Mouse (Mus musculus) forebrain, embryonic 14.5 days (tissue): Measurements from ENCODE around the gene Gm3854. TPM values are rescaled to one million over a fixed set of nuclear protein-coding genes. Genes with fewer than 3 reads are reported as not detected.
"Not testable (repeated sequence)": the region's sequence is repeated elsewhere in the genome, so short reads cannot be mapped to it uniquely, and the experiment has no call there.

ENCODE experiments used
- ATAC-seq: fragments of 200-750 bp; cut with Nextera tagmentation; 2 replicates; pipeline ENCODE4 v1.8.0; 2017; ENCODE audit warnings: mild to moderate bottlenecking, moderate library complexity
- DNase-seq: peaks from one replicate; pipeline ENCODE4 v3.0.0-alpha.2; 2015; ENCODE audit warnings: low spot score
- H3K27ac ChIP-seq: fragments of 300-500 bp; sonication (generic); 2 replicates; pipeline ENCODE4 v1.5.1; 2014; ENCODE audit warnings: low read depth, mild to moderate bottlenecking, control low read depth, low read length, moderate library complexity
- H3K27me3 ChIP-seq: fragments of 300-500 bp; sonication (generic); replicated peaks from 2 replicates; pipeline ENCODE4 v1.6.1; 2014; ENCODE audit warnings: low read length, control low read depth, mixed read lengths; ENCODE audit not compliant: control insufficient read depth, insufficient read depth
- H3K36me3 ChIP-seq: fragments of 300-500 bp; sonication (generic); 2 replicates; pipeline ENCODE4 v1.6.1; 2014; ENCODE audit warnings: low read length, control low read depth; ENCODE audit not compliant: control insufficient read depth, insufficient read depth
- H3K4me1 ChIP-seq: fragments of 300-500 bp; sonication (generic); 2 replicates; pipeline ENCODE4 v1.6.1; 2014; ENCODE audit warnings: antibody characterized with exemption, low read length, control low read depth; ENCODE audit not compliant: control insufficient read depth, insufficient read depth
- H3K4me2 ChIP-seq: fragments of 300-500 bp; sonication (generic); 2 replicates; pipeline ENCODE4 v1.6.1; 2014; ENCODE audit warnings: mild to moderate bottlenecking, control low read depth, low read length
- H3K4me3 ChIP-seq: fragments of 300-500 bp; sonication (generic); 2 replicates; pipeline ENCODE4 v1.5.1; 2014; ENCODE audit warnings: low read depth, low read length, control low read depth
- H3K9ac ChIP-seq: fragments of 300-500 bp; sonication (generic); 2 replicates; pipeline ENCODE4 v1.6.1; 2014; ENCODE audit warnings: mild to moderate bottlenecking, low read length, control low read depth, moderate library complexity
- H3K9me3 ChIP-seq: fragments of 300-500 bp; sonication (generic); replicated peaks from 2 replicates; pipeline ENCODE4 v1.6.1; 2016; ENCODE audit warnings: low read length, control low read depth, mixed read lengths; ENCODE audit not compliant: control insufficient read depth
- WGBS: fragments of 180-500 bp; shearing (Covaris S2); extraction: QIAGEN DNeasy Blood & Tissue Kit; methylation state at CpG from one replicate; pipeline ENCODE4 v1.1.7; 2014; 5-methylcytosine and 5-hydroxymethylcytosine counted together
- polyA plus RNA-seq: library from polyadenylated mRNA; unstranded; fragments of >200 nt; fragmentation: Nextera tagmentation; extraction: Ambion mirVana; gene quantifications from 2 replicates; pipeline ENCODE4 v1.2.1, GENCODE M21; 2014

The Gm3854 gene
- polyA plus RNA-seq, 1 experiment from 2014 or later = 1.7 TPM

DNA sequence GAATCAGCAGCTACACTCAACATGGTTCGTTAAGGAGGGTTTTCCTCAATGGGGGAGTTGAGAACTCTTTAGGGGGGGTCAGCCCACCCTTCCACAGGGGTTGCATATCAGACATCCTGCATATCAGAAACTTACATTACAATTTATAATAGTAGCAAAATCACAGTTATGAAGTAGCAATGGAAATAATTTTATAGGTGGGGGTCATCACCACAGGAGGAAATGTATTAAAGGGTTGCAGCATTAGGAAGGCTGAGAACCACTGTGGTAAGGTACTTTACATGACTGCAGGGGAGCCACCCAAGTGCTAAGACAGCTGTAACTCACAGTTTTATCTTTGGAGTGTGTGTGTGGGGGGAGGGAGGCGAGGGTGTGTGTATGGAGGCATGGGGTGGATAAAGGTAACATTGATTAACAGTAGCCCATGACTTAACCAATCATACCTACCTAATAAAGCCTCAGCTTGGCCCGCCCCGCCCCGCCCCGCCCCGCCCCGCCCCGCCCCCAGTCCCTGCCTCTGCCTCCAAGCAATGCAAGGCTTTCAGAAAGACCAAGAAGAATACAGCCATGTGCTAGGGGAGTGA, 17.0 kb downstream of the Gm3854 start:
- WGBS = 13% methylated on average over 9 of the region's 9 CpGs
- ATAC-seq (no peak), DNase-seq (no peak)
- Histone ChIP-seq H3K4me2 (no peak overlapping the region), H3K9me3 (no peaks in the 10 kb centered on the region), H3K27ac (no peak overlapping the region), H3K36me3 (no peaks in the 10 kb centered on the region), H3K4me3 (no peak overlapping the region), H3K9ac (no peak overlapping the region), H3K4me1 (peaks cover 6% of the 10 kb centered on the region; the same call in 1 of the 2 replicates), H3K27me3 (no peaks in the 10 kb centered on the region)

DNA sequence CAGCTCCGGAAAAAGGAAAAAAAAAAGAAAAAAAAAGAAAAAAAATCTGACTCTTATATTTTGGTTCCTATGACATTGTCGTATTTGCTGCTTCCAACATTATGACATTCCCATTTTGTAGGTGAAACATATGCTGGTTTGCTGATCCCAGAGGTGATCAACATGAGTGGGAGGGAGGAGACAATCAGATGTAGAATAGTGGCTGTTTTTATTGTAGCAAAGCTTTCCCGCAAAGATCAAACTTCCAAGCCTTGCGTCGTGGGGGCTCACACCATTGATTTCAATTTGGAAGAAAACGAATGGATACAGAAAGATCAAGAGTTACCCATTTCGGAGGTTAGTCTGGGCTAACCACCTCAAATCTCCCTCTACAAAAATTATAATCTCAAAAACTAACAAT, 18.2 kb downstream of the Gm3854 start:
- Histone ChIP-seq H3K4me3 (peak overlapping the region; percentile 41), H3K36me3 (no peaks in the 10 kb centered on the region), H3K9me3 (no peaks in the 10 kb centered on the region), H3K27ac (peak overlapping the region; percentile 94), H3K4me2 (peak overlapping the region; percentile 58), H3K27me3 (no peaks in the 10 kb centered on the region), H3K4me1 (peaks cover 6% of the 10 kb centered on the region; the same call in 1 of the 2 replicates), H3K9ac (peak overlapping the region; percentile 58)
- 25% methylated on average over 7 of the region's 7 CpGs for WGBS
- ATAC-seq (no peak), DNase-seq (peak; percentile 19)

DNA sequence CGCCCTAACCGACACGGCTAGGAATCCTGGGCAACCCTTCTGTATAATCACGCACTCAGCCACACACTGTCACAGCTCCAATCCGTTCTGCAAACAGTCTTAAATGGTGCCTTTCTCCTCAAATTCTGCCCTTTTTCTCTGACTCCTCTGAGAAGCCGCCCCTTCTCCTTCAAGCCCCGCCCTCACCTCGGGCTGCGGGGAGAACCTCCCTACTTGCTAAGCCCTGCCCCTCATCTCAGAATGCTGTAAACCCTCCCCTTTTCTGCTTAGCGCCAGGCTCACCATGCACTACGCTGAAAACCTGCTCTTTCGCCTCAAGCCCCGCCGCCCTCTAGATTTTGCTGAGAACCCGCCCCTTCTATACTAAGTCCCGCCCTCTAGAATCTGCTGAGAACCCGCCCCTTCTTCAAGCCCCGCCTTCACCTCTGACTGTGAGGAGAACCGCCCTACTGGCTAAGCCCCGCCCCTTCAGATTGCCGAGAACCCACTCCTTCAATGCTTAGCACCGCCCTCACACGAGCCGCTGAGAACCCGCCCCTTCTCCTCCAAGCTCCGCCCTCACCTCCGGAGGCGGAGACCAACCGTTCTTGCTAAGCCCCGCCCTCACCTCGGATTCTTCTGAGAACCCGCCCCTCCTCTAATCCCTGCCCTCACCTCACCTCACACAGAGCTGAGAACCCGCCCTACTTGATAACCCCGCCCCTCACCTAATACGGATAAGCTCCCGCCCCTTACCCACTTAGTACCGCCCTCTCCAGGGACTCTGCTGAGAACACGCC, 18.9 kb downstream of the Gm3854 start:
- Histone ChIP-seq H3K4me2 (peak overlapping the region; percentile 58), H3K27me3 (no peaks in the 10 kb centered on the region), H3K4me1 (peaks cover 6% of the 10 kb centered on the region; the same call in 1 of the 2 replicates), H3K9ac (peak overlapping the region; percentile 60), H3K27ac (peak overlapping the region; percentile 94), H3K4me3 (peak overlapping the region; percentile 41), H3K9me3 (no peaks in the 10 kb centered on the region), H3K36me3 (no peaks in the 10 kb centered on the region)
- ATAC-seq (peak; percentile 92), DNase-seq (peak; percentile 99)
- under 1% methylated on average over 38 of the region's 38 CpGs for WGBS

DNA sequence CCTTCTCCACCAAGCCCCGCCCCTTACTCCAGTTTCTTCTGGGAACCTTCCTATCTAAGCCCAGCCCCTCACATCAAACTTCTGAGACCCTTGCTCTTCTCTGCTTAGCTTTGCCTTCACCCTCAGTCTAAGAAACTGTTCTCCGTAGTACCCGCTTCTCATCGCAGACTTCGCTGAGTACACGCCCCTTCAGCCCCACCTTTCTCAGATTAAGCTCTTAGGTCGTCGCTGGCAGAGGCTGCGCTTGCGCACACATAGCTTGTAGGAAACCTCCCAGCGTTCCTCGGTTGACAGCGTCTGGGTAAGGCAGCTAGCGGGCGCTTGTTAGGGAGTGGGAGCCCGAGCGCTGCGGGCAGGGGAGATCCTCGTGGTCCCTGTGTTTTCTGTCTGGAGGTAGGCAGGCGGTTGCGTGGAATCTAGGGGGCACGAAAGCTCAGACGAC, 19.5 kb downstream of the Gm3854 start, which contains the start of gene Zfp78:
Gene Zfp78 (plus strand): TSS at position 234 of the 442 bp plus-strand sequence.
- Histone ChIP-seq H3K9ac (peak within 1 kb of the TSS; percentile 60), H3K27me3 (no peaks in the 10 kb centered on the region), H3K36me3 (no peaks in the 10 kb centered on the region), H3K9me3 (no peaks in the 10 kb centered on the region), H3K4me3 (peak within 1 kb of the TSS; percentile 41), H3K4me2 (peak within 1 kb of the TSS; percentile 58), H3K4me1 (peaks cover 6% of the 10 kb centered on the region; the same call in 1 of the 2 replicates), H3K27ac (peak within 1 kb of the TSS; percentile 94)
- under 1% methylated on average over 23 of the region's 23 CpGs for WGBS
- peak; percentile 84 for ATAC-seq
- peak; percentile 98 for DNase-seq

DNA sequence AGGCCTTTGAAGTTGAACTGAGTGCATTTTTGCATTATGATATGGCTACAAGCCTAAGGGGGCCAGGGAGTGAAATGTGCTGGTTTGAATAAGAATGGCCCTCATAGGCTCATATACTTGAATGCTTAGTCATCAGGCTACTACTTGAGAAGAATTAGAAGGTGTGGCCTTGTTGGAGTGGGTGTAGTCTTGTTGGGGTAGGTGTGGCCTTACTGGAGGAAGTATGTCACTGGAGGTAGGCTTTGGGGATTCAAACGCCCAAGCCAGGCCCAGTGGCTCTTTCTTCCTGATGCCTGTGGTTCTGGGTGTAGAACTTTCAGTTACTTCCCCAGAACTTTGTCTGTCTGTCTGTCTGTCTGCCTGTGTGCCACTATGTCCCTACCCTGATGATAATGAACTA, 21.2 kb downstream of the Gm3854 start:
- Histone ChIP-seq H3K27me3 (no peaks in the 10 kb centered on the region), H3K9ac (no peak overlapping the region), H3K4me2 (no peak overlapping the region), H3K9me3 (no peaks in the 10 kb centered on the region), H3K4me1 (peaks cover 6% of the 10 kb centered on the region; the same call in 1 of the 2 replicates), H3K36me3 (no peaks in the 10 kb centered on the region), H3K4me3 (no peak overlapping the region), H3K27ac (no peak overlapping the region)
- WGBS = 37% methylated on average over 1 of the region's 1 CpGs
- no peak for ATAC-seq
- no peak for DNase-seq

DNA sequence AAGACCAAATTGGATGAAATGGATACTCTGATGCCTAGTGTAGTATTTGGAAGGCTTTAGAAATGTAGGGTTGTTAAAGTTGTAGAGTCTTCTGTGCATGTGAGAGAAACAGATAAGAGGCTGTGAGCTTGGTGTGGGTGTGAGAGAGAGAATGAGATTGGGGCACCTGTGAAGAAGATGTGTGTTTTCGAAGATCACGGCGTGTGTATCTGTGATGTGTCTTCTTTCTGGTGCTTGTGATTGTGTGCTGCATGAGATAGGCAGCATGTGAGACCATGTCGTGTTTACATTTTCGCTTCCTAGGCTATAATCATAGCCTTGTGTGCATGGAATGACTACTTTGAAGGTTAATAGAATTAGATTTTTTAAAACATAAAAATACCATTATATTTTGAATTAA, 23.6 kb downstream of the Gm3854 start:
- no peak overlapping the region for H3K4me2 ChIP-seq
- no peaks in the 10 kb centered on the region for H3K9me3 ChIP-seq
- 94% methylated on average over 5 of the region's 5 CpGs for WGBS
- DNase-seq (no peak), ATAC-seq (no peak)
- H3K27ac ChIP-seq = no peak overlapping the region
- no peak overlapping the region for H3K9ac ChIP-seq
- no peaks in the 10 kb centered on the region for H3K36me3 ChIP-seq
- H3K4me1 ChIP-seq = peaks cover 6% of the 10 kb centered on the region; the same call in 1 of the 2 replicates
- no peak overlapping the region for H3K4me3 ChIP-seq
- no peaks in the 10 kb centered on the region for H3K27me3 ChIP-seq

DNA sequence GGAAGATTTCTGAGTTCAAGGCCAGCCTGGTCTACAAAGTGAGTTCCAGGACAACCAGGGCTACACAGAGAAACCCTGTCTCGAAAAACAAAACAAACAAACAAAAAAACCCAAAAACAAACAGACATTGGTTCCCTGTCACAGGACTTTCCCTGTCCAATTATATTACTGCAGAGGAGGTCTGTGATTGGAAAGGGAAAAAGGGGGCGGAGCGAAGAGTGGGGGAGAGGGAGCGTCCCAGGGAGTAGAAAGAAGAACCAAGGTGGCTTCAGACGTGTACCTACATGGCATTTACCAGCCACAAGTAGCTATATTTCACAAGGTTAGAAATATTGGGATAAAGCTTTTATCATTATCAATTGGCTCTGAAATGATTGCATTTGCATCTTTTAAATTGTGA, 24.6 kb downstream of the Gm3854 start:
- H3K9ac ChIP-seq, H3K36me3 ChIP-seq, H3K27me3 ChIP-seq, H3K4me1 ChIP-seq, DNase-seq, ATAC-seq, H3K4me3 ChIP-seq, H3K9me3 ChIP-seq, H3K27ac ChIP-seq, H3K4me2 ChIP-seq: not testable (repeated sequence)
- WGBS = 89% methylated on average over 5 of the region's 5 CpGs

DNA sequence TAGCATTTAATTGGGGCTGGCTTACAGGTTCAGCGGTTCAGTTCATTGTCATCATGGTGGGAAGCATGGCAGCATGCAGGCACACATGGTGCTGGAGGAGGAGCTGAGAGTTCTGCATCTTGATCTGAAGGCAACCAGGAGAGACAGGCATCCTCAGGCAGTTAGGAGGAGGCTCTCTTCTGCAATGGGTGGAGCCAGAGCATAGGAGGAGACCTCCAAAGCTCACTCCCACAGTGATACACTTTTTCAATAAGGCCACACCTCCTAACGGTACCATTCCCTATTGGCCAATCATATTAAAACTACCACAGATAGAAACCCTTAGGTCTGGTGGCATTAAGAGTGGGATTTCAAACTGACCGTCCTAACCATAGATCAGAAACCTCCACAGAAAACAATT, 25.9 kb downstream of the Gm3854 start:
- no peak overlapping the region for H3K4me3 ChIP-seq
- H3K27ac ChIP-seq = no peak overlapping the region
- H3K36me3 ChIP-seq = no peaks in the 10 kb centered on the region
- no peak for DNase-seq
- 84% methylated on average over 3 of the region's 3 CpGs for WGBS
- no peak overlapping the region for H3K9ac ChIP-seq
- H3K9me3 ChIP-seq = no peaks in the 10 kb centered on the region
- H3K27me3 ChIP-seq = no peaks in the 10 kb centered on the region
- H3K4me2 ChIP-seq = no peak overlapping the region
- no peak for ATAC-seq
- H3K4me1 ChIP-seq = no peaks in the 10 kb centered on the region

DNA sequence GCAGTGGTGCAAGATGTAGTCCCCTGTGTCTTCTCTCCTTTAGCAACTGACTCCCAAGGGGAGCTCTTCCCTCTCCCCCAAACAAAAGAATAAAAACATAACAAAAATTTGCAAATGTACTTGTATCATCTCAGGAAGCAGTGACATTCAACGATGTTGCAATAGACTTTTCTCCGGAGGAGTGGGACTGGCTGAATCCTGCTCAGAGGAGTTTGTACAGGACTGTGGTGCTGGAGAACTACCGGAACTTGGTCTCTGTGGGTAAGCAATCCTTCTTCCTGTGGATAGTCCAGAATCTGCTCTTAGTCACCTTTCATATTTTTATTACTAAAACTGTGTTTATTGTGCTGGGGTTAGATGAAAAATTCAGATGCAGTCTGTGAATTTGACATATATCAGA, 29.4 kb downstream of the Gm3854 start:
- Histone ChIP-seq H3K4me2 (no peak overlapping the region), H3K9ac (no peak overlapping the region), H3K27ac (no peak overlapping the region), H3K4me1 (no peaks in the 10 kb centered on the region), H3K36me3 (0 out of 2 replicates have a peak, but pooled peaks cover 3% of the 10 kb centered on the region), H3K27me3 (no peaks in the 10 kb centered on the region), H3K4me3 (no peak overlapping the region), H3K9me3 (no peaks in the 10 kb centered on the region)
- 98% methylated on average over 3 of the region's 3 CpGs for WGBS
- ATAC-seq (no peak), DNase-seq (no peak)
